Mouse (Mus musculus) forebrain, embryonic 13.5 days (tissue): ENCODE results near the gene Atp6v0d1. TPM values are rescaled to one million over a fixed set of nuclear protein-coding genes. Genes with fewer than 3 reads are reported as not detected.

Source experiments
- ATAC-seq: fragments of 200-750 bp; cut with Nextera tagmentation; 2 replicates; pipeline ENCODE4 v1.8.0; 2017
- H3K27ac ChIP-seq: fragments of 300-500 bp; sonication (generic); 2 replicates; pipeline ENCODE4 v1.5.1; 2015; ENCODE audit warnings: inconsistent platforms, mild to moderate bottlenecking, moderate library complexity
- H3K27me3 ChIP-seq: fragments of 300-500 bp; sonication (generic); 2 replicates; pipeline ENCODE4 v1.6.1; 2015; ENCODE audit warnings: mild to moderate bottlenecking, inconsistent platforms
- H3K36me3 ChIP-seq: fragments of 300-500 bp; sonication (generic); 2 replicates; pipeline ENCODE4 v1.6.1; 2015; ENCODE audit warnings: mild to moderate bottlenecking, inconsistent platforms; ENCODE audit not compliant: poor library complexity, severe bottlenecking
- H3K4me1 ChIP-seq: fragments of 300-500 bp; sonication (generic); 2 replicates; pipeline ENCODE4 v1.6.1; 2015; ENCODE audit warnings: inconsistent platforms
- H3K4me2 ChIP-seq: fragments of 300-500 bp; sonication (generic); 2 replicates; pipeline ENCODE4 v1.6.1; 2015; ENCODE audit warnings: inconsistent platforms, mild to moderate bottlenecking, moderate library complexity
- H3K4me3 ChIP-seq: fragments of 300-500 bp; sonication (generic); 2 replicates; pipeline ENCODE4 v1.5.1; 2015; ENCODE audit warnings: mild to moderate bottlenecking, inconsistent platforms
- H3K9ac ChIP-seq: fragments of 300-500 bp; sonication (generic); 2 replicates; pipeline ENCODE4 v1.6.1; 2015; ENCODE audit warnings: mild to moderate bottlenecking, inconsistent platforms
- H3K9me3 ChIP-seq: fragments of 300-500 bp; sonication (generic); replicated peaks from 2 replicates; pipeline ENCODE4 v1.6.1; 2016; ENCODE audit warnings: inconsistent platforms
- WGBS: fragments of 180-500 bp; shearing (Covaris S2); methylation state at CpG from one replicate; pipeline ENCODE4 v1.1.7; 2015; 5-methylcytosine and 5-hydroxymethylcytosine counted together
- polyA plus RNA-seq: library from polyadenylated mRNA; unstranded; fragments of >200 nt; fragmentation: Nextera tagmentation; extraction: Ambion mirVana; gene quantifications from 2 replicates; pipeline ENCODE4 v1.2.1, GENCODE M21; 2015

Atp6v0d1 gene
- polyA plus RNA-seq, 1 experiment from 2014 or later, result 136 TPM

GRCm38 (mm10) chr8:105531774-105532173, 34.1 kb downstream of the Atp6v0d1 start:
- no peak for ATAC-seq
- Histone ChIP-seq H3K27me3 (no peaks in the 10 kb centered on the region), H3K9me3 (no peaks in the 10 kb centered on the region)

DNA sequence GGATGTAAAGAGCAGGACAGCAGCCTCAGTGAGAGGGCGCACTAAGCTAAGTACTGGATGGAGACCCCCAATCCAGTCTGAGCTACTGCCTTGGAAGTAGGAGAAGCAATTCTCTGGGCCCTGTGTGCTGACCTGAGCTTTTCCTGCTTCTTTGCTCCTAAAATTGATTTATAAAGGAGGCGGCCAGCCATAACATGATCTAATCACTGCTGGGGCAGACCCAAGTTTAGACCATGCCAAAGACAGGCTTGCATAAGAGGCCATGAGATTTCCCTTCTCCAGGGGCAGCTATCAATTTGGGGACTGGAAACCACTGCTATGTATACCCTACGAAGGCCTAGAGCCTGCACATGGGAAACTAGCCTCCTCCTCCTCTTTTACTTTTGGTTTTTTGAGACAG, 36.6 kb downstream of the Atp6v0d1 start:
- Histone ChIP-seq H3K36me3 (peaks cover 53% of the 10 kb centered on the region), H3K27ac (no peak overlapping the region), H3K4me1 (peaks cover 8% of the 10 kb centered on the region; the same call in 1 of the 2 replicates), H3K9me3 (no peaks in the 10 kb centered on the region), H3K4me2 (no peak overlapping the region), H3K4me3 (no peak overlapping the region), H3K9ac (no peak overlapping the region), H3K27me3 (no peaks in the 10 kb centered on the region)
- no peak for ATAC-seq
- WGBS, result 85% methylated on average over 3 of the region's 3 CpGs

More at GRCm38 (mm10) chr8:105531774-105532173, 34.1 kb downstream of the Atp6v0d1 start:
- Histone ChIP-seq H3K4me3 (no peak overlapping the region), H3K4me2 (no peak overlapping the region), H3K4me1 (peaks cover 8% of the 10 kb centered on the region; the same call in 1 of the 2 replicates), H3K27ac (no peak overlapping the region), H3K36me3 (peaks cover 46% of the 10 kb centered on the region), H3K9ac (no peak overlapping the region)
- 56% methylated on average over 2 of the region's 2 CpGs for WGBS

DNA sequence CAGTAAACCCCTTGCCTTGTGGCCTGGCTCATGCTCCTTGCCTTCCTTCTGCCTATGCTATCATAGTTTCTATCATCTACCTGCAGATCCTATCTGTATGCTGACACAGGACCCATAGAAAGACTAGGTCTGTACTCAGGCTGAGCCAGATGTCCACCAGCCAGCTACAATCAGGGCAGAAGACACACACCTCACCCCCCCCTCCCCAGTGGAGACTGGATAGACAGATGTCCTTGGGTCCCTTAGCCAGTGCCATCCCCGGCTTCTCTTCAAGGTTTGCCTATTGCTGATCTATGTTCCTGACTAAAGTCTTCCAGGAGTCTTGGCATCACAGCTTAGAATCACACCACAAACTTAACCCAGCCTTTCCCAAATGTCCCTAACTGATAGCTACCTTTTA, 37.6 kb downstream of the Atp6v0d1 start:
- ATAC-seq, result no peak
- H3K4me1 ChIP-seq, result peaks cover 3% of the 10 kb centered on the region; the same call in 1 of the 2 replicates
- no peak overlapping the region for H3K4me3 ChIP-seq
- peaks cover 63% of the 10 kb centered on the region for H3K36me3 ChIP-seq
- H3K27me3 ChIP-seq, result no peaks in the 10 kb centered on the region
- H3K4me2 ChIP-seq, result no peak overlapping the region
- H3K9me3 ChIP-seq, result no peaks in the 10 kb centered on the region
- 100% methylated on average over 1 of the region's 1 CpGs for WGBS
- H3K9ac ChIP-seq, result no peak overlapping the region
- no peak overlapping the region for H3K27ac ChIP-seq

- Histone ChIP-seq H3K36me3 (peaks cover 74% of the 10 kb centered on the region), H3K4me3 (no peak overlapping the region), H3K27me3 (no peaks in the 10 kb centered on the region), H3K9ac (no peak overlapping the region), H3K9me3 (no peaks in the 10 kb centered on the region), H3K4me2 (no peak overlapping the region), H3K27ac (no peak overlapping the region), H3K4me1 (peaks cover 3% of the 10 kb centered on the region; the same call in 1 of the 2 replicates)
- ATAC-seq, result no peak
- WGBS, result 90% methylated on average over 2 of the region's 2 CpGs
Measured at GRCm38 (mm10) chr8:105527110-105527509, 38.7 kb downstream of the Atp6v0d1 start.

DNA sequence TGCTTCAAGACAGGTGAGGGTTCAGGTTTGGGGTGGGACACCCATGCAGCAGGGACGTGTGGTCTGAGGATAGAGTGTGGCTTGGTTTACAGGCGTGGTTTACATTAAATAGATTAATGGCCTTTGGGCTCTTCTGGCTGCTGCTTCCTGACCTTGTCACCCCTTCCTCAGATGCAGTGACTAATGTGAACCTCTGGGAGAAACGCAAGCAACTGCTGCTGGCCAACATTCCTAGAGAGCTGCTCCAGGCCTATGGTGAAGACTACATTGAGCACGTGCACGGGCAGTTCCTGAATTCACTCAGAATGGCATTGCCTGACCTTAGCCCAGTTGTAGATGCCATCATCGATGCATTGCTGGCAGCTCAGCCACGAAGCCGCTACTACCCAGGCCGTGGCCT, 43.0 kb downstream of the Atp6v0d1 start:
- no peak for ATAC-seq
- Histone ChIP-seq H3K4me3 (no peak overlapping the region), H3K9ac (no peak overlapping the region), H3K27ac (no peak overlapping the region), H3K4me2 (no peak overlapping the region), H3K9me3 (no peaks in the 10 kb centered on the region), H3K36me3 (peaks cover 46% of the 10 kb centered on the region), H3K4me1 (peaks cover 35% of the 10 kb centered on the region), H3K27me3 (peaks cover 13% of the 10 kb centered on the region)
- WGBS, result 92% methylated on average over 9 of the region's 9 CpGs

DNA sequence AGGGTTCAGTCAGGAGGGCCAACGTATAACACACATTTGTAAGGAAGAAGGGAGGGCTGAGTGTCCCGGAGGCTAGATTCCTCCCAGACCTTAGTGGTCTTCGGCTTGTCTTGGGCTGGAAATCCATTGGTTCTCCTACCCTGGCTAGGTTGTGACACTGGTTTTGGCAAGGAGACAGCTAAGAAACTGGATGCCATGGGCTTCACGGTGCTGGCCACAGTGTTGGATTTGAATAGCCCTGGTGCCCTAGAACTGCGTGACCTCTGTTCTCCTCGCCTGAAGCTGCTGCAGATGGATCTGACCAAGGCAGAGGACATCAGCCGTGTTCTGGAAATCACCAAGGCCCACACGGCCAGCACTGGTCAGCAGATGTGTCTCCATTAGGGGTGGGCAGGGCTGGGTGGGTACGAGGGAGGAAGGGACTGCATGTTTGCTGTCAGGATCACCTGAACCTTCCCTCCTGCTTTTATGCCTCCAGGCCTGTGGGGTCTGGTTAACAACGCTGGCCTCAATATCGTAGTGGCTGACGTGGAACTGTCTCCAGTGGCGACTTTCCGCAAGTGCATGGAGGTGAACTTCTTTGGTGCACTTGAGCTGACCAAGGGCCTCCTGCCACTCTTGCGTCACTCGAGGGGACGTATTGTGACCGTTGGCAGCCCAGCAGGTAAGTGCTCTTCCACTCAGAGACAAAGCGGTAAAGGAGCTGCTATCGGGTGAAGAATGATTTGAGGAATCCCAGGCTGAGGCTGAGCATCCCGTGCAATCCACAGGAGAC, 43.7 kb downstream of the Atp6v0d1 start:
- ATAC-seq, result no peak
- Histone ChIP-seq H3K36me3 (peaks cover 45% of the 10 kb centered on the region), H3K4me3 (no peak overlapping the region), H3K27ac (no peak overlapping the region), H3K9ac (no peak overlapping the region), H3K9me3 (no peaks in the 10 kb centered on the region), H3K4me2 (no peak overlapping the region), H3K27me3 (peaks cover 20% of the 10 kb centered on the region), H3K4me1 (peaks cover 35% of the 10 kb centered on the region)
- WGBS, result 87% methylated on average over 21 of the region's 21 CpGs

GRCm38 (mm10) chr8:105521061-105521460, 44.8 kb downstream of the Atp6v0d1 start:
- Histone ChIP-seq H3K27me3 (peaks cover 31% of the 10 kb centered on the region), H3K4me1 (peaks cover 40% of the 10 kb centered on the region), H3K4me2 (0 out of 2 replicates have a peak overlapping the region, but pooled peaks have one; percentile 91), H3K27ac (no peak overlapping the region), H3K9me3 (no peaks in the 10 kb centered on the region), H3K9ac (peak overlapping the region; percentile 21; the same call in 1 of the 2 replicates), H3K36me3 (peaks cover 40% of the 10 kb centered on the region), H3K4me3 (no peak overlapping the region)
- 0% methylated on average over 3 of the region's 3 CpGs for WGBS
- no peak for ATAC-seq

GRCm38 (mm10) chr8:105520521-105520920, 45.3 kb downstream of the Atp6v0d1 start:
- peak overlapping the region; percentile 21; the same call in 1 of the 2 replicates for H3K9ac ChIP-seq
- peak overlapping the region; percentile 14; the same call in 1 of the 2 replicates for H3K27ac ChIP-seq
- 25% methylated on average over 5 of the region's 5 CpGs for WGBS
- peaks cover 36% of the 10 kb centered on the region for H3K36me3 ChIP-seq
- H3K9me3 ChIP-seq, result no peaks in the 10 kb centered on the region
- no peak overlapping the region for H3K4me3 ChIP-seq
- H3K27me3 ChIP-seq, result peaks cover 32% of the 10 kb centered on the region
- H3K4me1 ChIP-seq, result peaks cover 41% of the 10 kb centered on the region
- H3K4me2 ChIP-seq, result 0 out of 2 replicates have a peak overlapping the region, but pooled peaks have one; percentile 91
- no peak for ATAC-seq

- Histone ChIP-seq H3K4me2 (peak overlapping the region; percentile 91), H3K27ac (peak overlapping the region; percentile 2), H3K36me3 (peaks cover 27% of the 10 kb centered on the region), H3K27me3 (peaks cover 32% of the 10 kb centered on the region), H3K4me3 (peak overlapping the region; percentile 60), H3K9ac (0 out of 2 replicates have a peak overlapping the region, but pooled peaks have one; percentile 73), H3K9me3 (no peaks in the 10 kb centered on the region), H3K4me1 (peaks cover 41% of the 10 kb centered on the region)
- no peak for ATAC-seq
- WGBS, result 9% methylated on average over 2 of the region's 2 CpGs
Measured at GRCm38 (mm10) chr8:105519591-105519990, 46.3 kb downstream of the Atp6v0d1 start.

GRCm38 (mm10) chr8:105518436-105519313, 47.2 kb downstream of the Atp6v0d1 start, which contains the start of gene Hsd11b2:
TSS of gene Hsd11b2 (plus strand) at chr8:105518755.
- Histone ChIP-seq H3K4me2 (peak within 1 kb of the TSS; percentile 91), H3K27me3 (peaks cover 32% of the 10 kb centered on the region), H3K4me3 (peak within 1 kb of the TSS; percentile 60), H3K36me3 (peaks cover 18% of the 10 kb centered on the region; the same call in 1 of the 2 replicates), H3K9ac (peak within 1 kb of the TSS; percentile 73), H3K9me3 (no peaks in the 10 kb centered on the region), H3K27ac (peak within 1 kb of the TSS; percentile 57), H3K4me1 (peaks cover 41% of the 10 kb centered on the region)
- ATAC-seq, result peak; percentile 64
- 1% methylated on average over 65 of the region's 68 CpGs for WGBS

- peaks cover 32% of the 10 kb centered on the region for H3K27me3 ChIP-seq
- WGBS, result 49% methylated on average over 8 of the region's 8 CpGs
Measured at GRCm38 (mm10) chr8:105517346-105517745, 48.5 kb downstream of the Atp6v0d1 start.

More at GRCm38 (mm10) chr8:105517346-105517745, 48.5 kb downstream of the Atp6v0d1 start:
- H3K4me1 ChIP-seq, result peaks cover 41% of the 10 kb centered on the region
- no peak overlapping the region for H3K27ac ChIP-seq
- ATAC-seq, result no peak
- H3K4me2 ChIP-seq, result no peak overlapping the region; the same call in 1 of the 2 replicates
- peaks cover 5% of the 10 kb centered on the region; the same call in 1 of the 2 replicates for H3K36me3 ChIP-seq
- H3K9ac ChIP-seq, result 0 out of 2 replicates have a peak overlapping the region, but pooled peaks have one; percentile 5
- H3K4me3 ChIP-seq, result no peak overlapping the region
- H3K9me3 ChIP-seq, result no peaks in the 10 kb centered on the region
